Mouse (Mus musculus) liver, embryonic 16.5 days (tissue): ENCODE results near the gene Ubqln5. TPM values are rescaled to one million over a fixed set of nuclear protein-coding genes. Genes with fewer than 3 reads are reported as not detected.

Experiments used
- ATAC-seq: fragments of 200-750 bp; cut with Nextera tagmentation; 2 replicates; pipeline ENCODE4 v1.8.0; 2017; ENCODE audit warnings: low read depth, mild to moderate bottlenecking, moderate number of reproducible peaks, moderate library complexity
- H3K27ac ChIP-seq: fragments of 300-500 bp; sonication (generic); 2 replicates; pipeline ENCODE4 v1.5.1; 2014; ENCODE audit warnings: mild to moderate bottlenecking, low read length
- H3K27me3 ChIP-seq: fragments of 300-500 bp; sonication (generic); 2 replicates; pipeline ENCODE4 v1.6.1; 2014; ENCODE audit warnings: low read depth, low read length, mixed read lengths; ENCODE audit not compliant: control insufficient read depth, insufficient read depth
- H3K36me3 ChIP-seq: fragments of 300-500 bp; sonication (generic); 2 replicates; pipeline ENCODE4 v1.6.1; 2014; ENCODE audit warnings: mild to moderate bottlenecking; ENCODE audit not compliant: control insufficient read depth, insufficient read depth
- H3K4me1 ChIP-seq: fragments of 300-500 bp; sonication (generic); 2 replicates; pipeline ENCODE4 v1.6.1; 2014; ENCODE audit warnings: low read depth, low read length, mixed read lengths; ENCODE audit not compliant: control insufficient read depth
- H3K4me2 ChIP-seq: fragments of 300-500 bp; sonication (generic); 2 replicates; pipeline ENCODE4 v1.6.1; 2014; ENCODE audit warnings: low read depth, low read length, mixed read lengths
- H3K4me3 ChIP-seq: fragments of 300-500 bp; sonication (generic); 2 replicates; pipeline ENCODE4 v1.5.1; 2014; ENCODE audit warnings: low read depth, mild to moderate bottlenecking, low read length
- H3K9ac ChIP-seq: fragments of 300-500 bp; sonication (generic); 2 replicates; pipeline ENCODE4 v1.6.1; 2014; ENCODE audit warnings: low read depth, low read length
- H3K9me3 ChIP-seq: fragments of 300-500 bp; sonication (generic); replicated peaks from 2 replicates; pipeline ENCODE4 v1.6.1; 2016; ENCODE audit warnings: low read length; ENCODE audit not compliant: control insufficient read depth
- WGBS: fragments of 180-500 bp; shearing (Covaris S2); extraction: QIAGEN DNeasy Blood & Tissue Kit; methylation state at CpG from one replicate; pipeline ENCODE4 v1.1.7; 2014; ENCODE audit not compliant: insufficient replicate concordance; 5-methylcytosine and 5-hydroxymethylcytosine counted together
- polyA plus RNA-seq: library from polyadenylated mRNA; unstranded; fragments of >200 nt; fragmentation: Nextera tagmentation; extraction: Ambion mirVana; gene quantifications from 2 replicates; pipeline ENCODE4 v1.2.1, GENCODE M21; 2015

The Ubqln5 gene
- polyA plus RNA-seq, 1 experiment from 2014 or later: not detected

DNA sequence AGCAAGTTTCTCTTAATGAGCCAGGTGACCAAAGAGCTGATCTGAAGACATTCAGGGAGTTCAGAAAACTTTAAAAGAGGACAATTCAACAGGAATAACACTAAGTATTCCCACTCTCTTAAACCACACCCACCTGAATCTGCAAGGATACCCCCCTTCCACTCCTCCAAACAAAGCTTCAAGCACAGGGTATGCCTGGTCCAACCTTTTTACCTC is 25.0 kb downstream of the Ubqln5 start, which contains the start of gene Olfr646:
Olfr646 (plus strand) TSS at position 117 of the 216 bp plus-strand sequence.
- H3K36me3 ChIP-seq: no peaks in the 10 kb centered on the region
- H3K4me1 ChIP-seq: no peaks in the 10 kb centered on the region
- no peak for ATAC-seq

DNA sequence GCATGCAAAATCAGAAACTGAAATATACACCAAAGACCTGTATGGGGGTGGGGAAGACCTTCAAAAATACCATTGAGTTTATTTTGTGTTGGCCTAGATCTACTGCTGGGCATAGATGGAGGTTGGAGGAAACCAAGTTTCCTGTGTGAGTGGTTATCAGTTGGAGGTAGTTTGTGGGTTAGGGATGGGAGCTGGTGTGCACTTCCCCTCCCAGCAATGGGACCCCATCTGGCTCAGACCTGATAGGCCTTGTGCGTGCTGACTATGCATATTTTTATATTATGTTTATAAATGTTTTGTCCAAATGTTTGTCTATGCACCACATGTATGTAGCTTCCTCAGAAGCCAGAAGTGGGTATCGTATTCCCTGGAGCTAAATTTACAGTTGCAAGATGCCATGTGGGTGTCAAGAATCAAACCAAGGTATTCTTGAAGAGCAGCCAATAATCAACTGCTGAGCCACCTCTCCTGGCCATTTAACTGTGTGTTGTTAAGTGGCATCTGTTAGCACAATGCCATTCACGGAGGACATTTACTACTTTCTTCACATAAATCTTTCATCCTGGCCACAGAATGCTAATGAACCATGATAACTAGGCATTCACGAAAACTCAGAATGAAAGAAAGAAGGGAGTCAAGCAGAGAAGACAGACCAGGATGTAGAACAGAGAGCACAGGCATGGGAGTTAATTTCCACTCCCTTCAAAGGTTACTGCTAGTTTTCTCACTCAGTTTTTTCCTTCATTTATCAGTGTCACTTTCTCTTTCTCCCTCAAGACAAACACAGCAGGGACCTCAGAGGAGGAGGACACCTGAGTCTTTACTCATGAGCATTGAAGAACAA is 25.5 kb downstream of the Ubqln5 start:
- Histone ChIP-seq H3K27me3 (no peaks in the 10 kb centered on the region), H3K4me2 (no peak overlapping the region), H3K27ac (no peak overlapping the region), H3K4me1 (no peaks in the 10 kb centered on the region), H3K36me3 (no peaks in the 10 kb centered on the region), H3K4me3 (no peak overlapping the region), H3K9ac (no peak overlapping the region), H3K9me3 (no peaks in the 10 kb centered on the region)
- ATAC-seq: no peak
- 18% methylated on average over 4 of the region's 4 CpGs for WGBS

More for the DNA sequence above, 25.0 kb downstream of the Ubqln5 start, which contains the start of gene Olfr646:
- Histone ChIP-seq H3K27ac (no peak within 1 kb of the TSS), H3K4me2 (no peak within 1 kb of the TSS), H3K9ac (no peak within 1 kb of the TSS), H3K9me3 (no peaks in the 10 kb centered on the region), H3K4me3 (no peak within 1 kb of the TSS), H3K27me3 (no peaks in the 10 kb centered on the region)

DNA sequence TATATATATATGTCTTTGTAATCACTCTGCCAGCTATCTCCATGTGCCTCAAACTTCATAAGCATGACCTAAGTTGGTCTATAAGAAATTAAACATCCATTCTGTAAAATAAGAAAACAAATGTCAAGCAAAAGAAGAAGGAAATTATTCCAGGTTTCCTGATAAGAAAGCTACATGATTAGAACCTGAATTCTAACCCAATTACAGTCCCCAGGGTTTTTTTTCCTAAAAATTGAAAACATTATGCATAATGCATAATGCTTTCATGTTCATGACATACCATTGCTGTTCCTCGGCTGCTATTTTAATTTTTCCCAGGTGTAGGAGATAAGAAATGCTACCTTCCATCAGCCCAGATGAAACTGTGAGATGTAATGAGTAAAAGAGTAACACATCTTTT is 44.3 kb downstream of the Ubqln5 start, which contains the start of gene Olfr645:
Olfr645 (minus strand) TSS at position 101 of the 400 bp plus-strand sequence.
- Histone ChIP-seq H3K27me3 (no peaks in the 10 kb centered on the region), H3K27ac (no peak within 1 kb of the TSS), H3K4me3 (no peak within 1 kb of the TSS), H3K4me2 (no peak within 1 kb of the TSS), H3K9ac (no peak within 1 kb of the TSS), H3K9me3 (no peaks in the 10 kb centered on the region), H3K4me1 (no peaks in the 10 kb centered on the region), H3K36me3 (no peaks in the 10 kb centered on the region)
- no peak for ATAC-seq
- WGBS: 47% methylated on average over 1 of the region's 1 CpGs

Other genes with a start within 250 kb of the Ubqln5 start
- not detected in 2 replicates for gene Olfr66, start 243.6 kb downstream of the Ubqln5 start, polyA plus RNA-seq
- not detected in 2 replicates for gene Olfr64, start 235.3 kb downstream of the Ubqln5 start, polyA plus RNA-seq
- not detected in 2 replicates for gene Olfr65, start 226.3 kb downstream of the Ubqln5 start, polyA plus RNA-seq
- gene Olfr631, start 201.0 kb downstream of the Ubqln5 start, polyA plus RNA-seq: 0.13 TPM in 1 of 2 replicates, not detected in the other
- gene Olfr632, start 195.5 kb downstream of the Ubqln5 start, polyA plus RNA-seq: 0.18 and 0.29 TPM in 2 replicates
- gene Olfr633, start 185.4 kb downstream of the Ubqln5 start, polyA plus RNA-seq: not detected in 2 replicates
- not detected in 2 replicates for gene Olfr635, start 158.7 kb downstream of the Ubqln5 start, polyA plus RNA-seq
- gene Olfr638, start 131.1 kb downstream of the Ubqln5 start, polyA plus RNA-seq: not detected in 2 replicates
- gene Olfr639, start 112.5 kb downstream of the Ubqln5 start, polyA plus RNA-seq: not detected in 2 replicates
- gene Olfr640, start 104.3 kb downstream of the Ubqln5 start, polyA plus RNA-seq: not detected in 2 replicates
- gene Olfr641, start 94.4 kb downstream of the Ubqln5 start, polyA plus RNA-seq: not detected in 2 replicates
- not detected in 2 replicates for gene Olfr642, start 77.2 kb downstream of the Ubqln5 start, polyA plus RNA-seq
- gene 4930516K23Rik, start 68.4 kb downstream of the Ubqln5 start, polyA plus RNA-seq: not detected in 2 replicates
- not detected in 2 replicates for gene Olfr644, start 58.0 kb downstream of the Ubqln5 start, polyA plus RNA-seq
- not detected in 2 replicates for gene Olfr645, start 44.4 kb downstream of the Ubqln5 start, polyA plus RNA-seq
- gene Olfr646, start 25.0 kb downstream of the Ubqln5 start, polyA plus RNA-seq: not detected in 2 replicates
- not detected in 2 replicates for gene Olfr643, start 7.6 kb upstream of the Ubqln5 start, polyA plus RNA-seq
- gene Ubqln3, start 13.5 kb upstream of the Ubqln5 start, polyA plus RNA-seq: not detected in 2 replicates
- gene Ubqlnl, start 20.7 kb upstream of the Ubqln5 start, polyA plus RNA-seq: not detected in 2 replicates
- not detected in 2 replicates for gene Olfm5, start 35.0 kb upstream of the Ubqln5 start, polyA plus RNA-seq
- 0.04 and 0.05 TPM in 2 replicates for gene Olfr648, start 53.6 kb upstream of the Ubqln5 start, polyA plus RNA-seq
- gene Olfr649, start 66.2 kb upstream of the Ubqln5 start, polyA plus RNA-seq: not detected in 2 replicates
- 0.22 and 0.37 TPM in 2 replicates for gene Trim6, start 89.0 kb upstream of the Ubqln5 start, polyA plus RNA-seq
- 1.3 and 1.4 TPM in 2 replicates for gene Trim34a, start 114.6 kb upstream of the Ubqln5 start, polyA plus RNA-seq
- gene Trim5, start 158.3 kb upstream of the Ubqln5 start, polyA plus RNA-seq: 0.33 and 0.43 TPM in 2 replicates
- 2.8 and 3.0 TPM in 2 replicates for gene Trim12a, start 185.6 kb upstream of the Ubqln5 start, polyA plus RNA-seq
- 0.13 TPM in 1 of 2 replicates, not detected in the other for gene Trim34b, start 199.6 kb upstream of the Ubqln5 start, polyA plus RNA-seq
- 0.97 and 1.0 TPM in 2 replicates for gene Trim12c, start 223.5 kb upstream of the Ubqln5 start, polyA plus RNA-seq
- 0.23 and 0.31 TPM in 2 replicates for gene Trim30b, start 240.1 kb upstream of the Ubqln5 start, polyA plus RNA-seq